Mouse (Mus musculus): ENCODE results near the gene Agk. TPM values are rescaled to one million over a fixed set of nuclear protein-coding genes. Genes with fewer than 3 reads are reported as not detected.

Gene Agk
- polyA plus RNA-seq, 1 experiment from 2014 or later = 72.2 TPM

DNA sequence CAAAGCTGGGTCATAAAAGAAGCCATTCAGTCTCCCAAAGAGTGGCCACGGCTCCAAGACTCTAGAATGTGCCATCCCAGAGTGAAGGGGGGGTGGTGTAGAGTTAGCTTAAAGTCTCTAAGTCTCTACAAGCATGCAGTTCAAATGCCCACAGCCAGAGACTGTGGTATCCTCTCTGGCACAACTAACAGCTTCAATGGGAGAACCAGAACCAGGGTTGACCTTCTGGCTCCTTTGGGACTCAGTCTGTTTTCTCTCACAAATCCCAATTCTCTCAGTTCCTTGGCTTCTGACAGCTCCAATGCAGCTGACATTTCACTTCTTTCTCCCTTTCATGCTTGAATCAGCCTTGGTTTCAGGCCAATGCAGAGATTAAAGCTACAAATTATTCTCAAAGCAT, 98.0 kb downstream of the Agk start:
- no peaks in the 10 kb centered on the region for H3K27me3 ChIP-seq (ENCODE audit: control insufficient read depth, insufficient read depth, low read length)
- H3K4me2 ChIP-seq (ENCODE audit: low read depth, low read length) = no peak overlapping the region
- H3K27ac ChIP-seq (ENCODE audit: low read depth, low read length) = no peak overlapping the region
- H3K36me3 ChIP-seq (ENCODE audit: control insufficient read depth, insufficient read depth, low read length) = no peaks in the 10 kb centered on the region
- no peak for ATAC-seq (ENCODE audit: low read depth)
- 59% methylated on average over 1 of the region's 1 CpGs for WGBS
- no peaks in the 10 kb centered on the region for H3K4me1 ChIP-seq (ENCODE audit: control insufficient read depth, insufficient read depth, low read length)
- no peak overlapping the region for H3K4me3 ChIP-seq (ENCODE audit: low read depth, low read length)
- H3K9ac ChIP-seq (replicated peaks; ENCODE audit: low read depth, low read length) = no peak overlapping the region
- no peaks in the 10 kb centered on the region for H3K9me3 ChIP-seq (ENCODE audit: control insufficient read depth, low read length)

DNA sequence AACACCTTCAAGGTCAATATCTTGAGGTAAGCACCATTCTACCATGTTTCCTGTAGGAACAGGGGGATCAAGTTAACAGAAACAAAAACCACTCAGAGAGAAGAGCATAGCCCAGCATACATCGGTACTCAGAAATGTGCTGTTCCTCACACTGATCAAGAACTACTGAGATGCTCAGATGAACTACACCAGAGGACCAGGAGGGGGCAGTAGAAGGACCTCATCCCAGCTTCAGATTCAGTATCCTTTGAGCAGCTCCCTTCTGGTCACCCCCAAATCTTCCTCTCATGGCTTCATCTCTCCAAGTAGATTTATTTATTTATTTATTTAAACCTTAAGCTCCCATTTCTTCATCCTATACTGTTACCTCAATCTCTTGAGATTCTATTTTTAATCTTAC, 98.8 kb downstream of the Agk start:
- H3K9me3 ChIP-seq (ENCODE audit: control insufficient read depth, low read length) = no peaks in the 10 kb centered on the region
- H3K27me3 ChIP-seq (ENCODE audit: control insufficient read depth, insufficient read depth, low read length) = no peaks in the 10 kb centered on the region
- H3K4me2 ChIP-seq (ENCODE audit: low read depth, low read length) = no peak overlapping the region
- H3K27ac ChIP-seq (ENCODE audit: low read depth, low read length) = no peak overlapping the region
- WGBS = 75% methylated on average over 1 of the region's 1 CpGs
- no peak overlapping the region for H3K4me3 ChIP-seq (ENCODE audit: low read depth, low read length)
- H3K36me3 ChIP-seq (ENCODE audit: control insufficient read depth, insufficient read depth, low read length) = no peaks in the 10 kb centered on the region
- ATAC-seq (ENCODE audit: low read depth) = no peak
- no peak overlapping the region for H3K9ac ChIP-seq (replicated peaks; ENCODE audit: low read depth, low read length)
- no peaks in the 10 kb centered on the region for H3K4me1 ChIP-seq (ENCODE audit: control insufficient read depth, insufficient read depth, low read length)

DNA sequence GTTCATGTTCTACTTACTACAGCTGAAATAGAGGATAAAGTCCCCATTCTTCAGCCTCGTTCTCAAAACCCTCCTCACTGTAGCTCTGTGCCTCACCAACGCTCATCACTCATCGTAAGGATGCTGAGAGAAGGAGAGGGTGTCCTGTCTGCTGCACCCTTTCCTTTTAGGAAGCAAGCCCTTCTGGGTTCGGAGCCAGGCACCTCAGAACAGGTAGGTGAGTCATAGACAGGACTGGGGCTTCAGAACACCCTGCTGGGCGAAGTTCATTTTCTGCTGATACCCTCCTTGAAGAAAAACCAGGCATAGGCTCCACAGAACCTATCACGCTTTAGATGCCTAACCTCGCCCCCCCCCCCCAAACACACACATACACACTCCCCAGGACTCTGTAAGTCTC, 102.5 kb downstream of the Agk start:
- H3K4me2 ChIP-seq (ENCODE audit: low read depth, low read length) = no peak overlapping the region
- no peak overlapping the region for H3K9ac ChIP-seq (replicated peaks; ENCODE audit: low read depth, low read length)
- no peak for ATAC-seq (ENCODE audit: low read depth)
- no peaks in the 10 kb centered on the region for H3K9me3 ChIP-seq (ENCODE audit: control insufficient read depth, low read length)
- no peak overlapping the region for H3K27ac ChIP-seq (ENCODE audit: low read depth, low read length)
- H3K27me3 ChIP-seq (ENCODE audit: control insufficient read depth, insufficient read depth, low read length) = no peaks in the 10 kb centered on the region
- WGBS = 88% methylated on average over 7 of the region's 7 CpGs
- no peaks in the 10 kb centered on the region for H3K36me3 ChIP-seq (ENCODE audit: control insufficient read depth, insufficient read depth, low read length)
- H3K4me3 ChIP-seq (ENCODE audit: low read depth, low read length) = no peak overlapping the region
- H3K4me1 ChIP-seq (ENCODE audit: control insufficient read depth, insufficient read depth, low read length) = 0 out of 2 replicates have a peak, but pooled peaks cover 5% of the 10 kb centered on the region

DNA sequence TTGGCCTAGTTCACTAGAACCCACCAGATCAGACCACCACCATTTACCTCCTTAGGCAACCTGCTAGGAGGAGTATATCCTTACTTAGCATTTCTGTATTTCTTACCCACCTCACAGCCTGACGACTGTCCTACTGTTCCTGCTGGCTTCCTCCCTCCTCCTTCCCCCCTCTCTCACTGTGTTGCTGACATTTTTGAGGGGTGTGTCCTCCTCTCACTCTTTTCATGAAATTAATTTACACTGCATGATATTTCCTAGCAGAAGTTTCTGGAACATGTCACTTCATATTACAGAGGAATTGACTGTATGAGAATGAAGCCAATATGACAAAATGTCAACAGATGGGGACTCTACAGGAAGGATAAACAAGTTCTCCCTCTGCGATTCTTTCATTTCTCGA, 103.7 kb downstream of the Agk start:
- ATAC-seq (ENCODE audit: low read depth) = no peak
- 70% methylated on average over 3 of the region's 3 CpGs for WGBS
- Histone ChIP-seq H3K4me2 (ENCODE audit: low read depth, low read length) (no peak overlapping the region), H3K27ac (ENCODE audit: low read depth, low read length) (no peak overlapping the region), H3K9me3 (ENCODE audit: control insufficient read depth, low read length) (no peaks in the 10 kb centered on the region), H3K4me3 (ENCODE audit: low read depth, low read length) (no peak overlapping the region), H3K36me3 (ENCODE audit: control insufficient read depth, insufficient read depth, low read length) (no peaks in the 10 kb centered on the region), H3K9ac (replicated peaks; ENCODE audit: low read depth, low read length) (no peak overlapping the region), H3K4me1 (ENCODE audit: control insufficient read depth, insufficient read depth, low read length) (0 out of 2 replicates have a peak, but pooled peaks cover 5% of the 10 kb centered on the region), H3K27me3 (ENCODE audit: control insufficient read depth, insufficient read depth, low read length) (no peaks in the 10 kb centered on the region)

DNA sequence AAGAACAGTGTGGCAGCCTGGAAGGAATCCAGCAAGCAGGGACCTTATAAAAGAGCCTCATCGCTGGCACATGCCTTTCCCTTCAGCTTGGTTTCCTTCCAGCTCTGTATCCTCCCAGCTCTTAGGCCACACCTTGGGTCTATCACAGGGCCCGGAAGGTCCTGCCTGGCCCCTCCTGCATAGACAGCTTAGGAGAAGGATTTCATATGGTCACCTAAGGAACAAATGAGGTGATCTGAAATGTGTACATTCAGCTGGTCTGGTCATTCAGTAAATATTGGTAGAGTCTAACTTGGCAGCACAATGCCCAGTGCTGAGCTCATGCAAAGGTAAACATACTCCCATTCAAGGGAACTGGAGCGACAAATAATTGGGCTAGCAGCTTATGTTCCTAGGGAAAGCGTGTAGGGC, 104.6 kb downstream of the Agk start:
- Histone ChIP-seq H3K4me2 (ENCODE audit: low read depth, low read length) (no peak overlapping the region), H3K4me1 (ENCODE audit: control insufficient read depth, insufficient read depth, low read length) (peaks cover 10% of the 10 kb centered on the region), H3K4me3 (ENCODE audit: low read depth, low read length) (no peak overlapping the region), H3K9me3 (ENCODE audit: control insufficient read depth, low read length) (no peaks in the 10 kb centered on the region), H3K9ac (replicated peaks; ENCODE audit: low read depth, low read length) (no peak overlapping the region), H3K36me3 (ENCODE audit: control insufficient read depth, insufficient read depth, low read length) (no peaks in the 10 kb centered on the region), H3K27ac (ENCODE audit: low read depth, low read length) (no peak overlapping the region), H3K27me3 (ENCODE audit: control insufficient read depth, insufficient read depth, low read length) (no peaks in the 10 kb centered on the region)
- ATAC-seq (ENCODE audit: low read depth) = no peak
- 76% methylated on average over 4 of the region's 4 CpGs for WGBS

DNA sequence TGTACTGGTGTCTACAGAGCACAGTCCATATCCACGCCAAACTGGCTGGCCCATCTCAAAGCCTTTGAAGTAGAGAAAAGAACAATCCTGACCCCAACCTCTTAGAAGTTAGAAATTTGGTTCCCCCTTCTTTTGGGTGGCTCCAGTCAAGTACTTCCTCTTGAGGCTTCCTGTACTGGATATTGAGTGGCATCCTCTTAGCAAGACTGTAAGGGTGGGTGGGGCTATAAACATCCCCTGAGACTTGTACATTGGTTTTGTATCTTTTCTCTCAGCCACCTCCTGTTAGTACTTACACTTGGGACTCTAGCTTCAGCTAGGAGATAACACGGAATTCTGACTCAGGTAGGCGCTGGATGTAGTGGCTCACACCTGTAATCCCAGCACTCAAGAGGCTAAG, 105.3 kb downstream of the Agk start:
- WGBS = 94% methylated on average over 3 of the region's 3 CpGs
- no peak overlapping the region for H3K4me2 ChIP-seq (ENCODE audit: low read depth, low read length)
- ATAC-seq (ENCODE audit: low read depth) = no peak
- H3K9ac ChIP-seq (replicated peaks; ENCODE audit: low read depth, low read length) = no peak overlapping the region
- H3K9me3 ChIP-seq (ENCODE audit: control insufficient read depth, low read length) = no peaks in the 10 kb centered on the region
- H3K4me1 ChIP-seq (ENCODE audit: control insufficient read depth, insufficient read depth, low read length) = peaks cover 12% of the 10 kb centered on the region
- no peaks in the 10 kb centered on the region for H3K27me3 ChIP-seq (ENCODE audit: control insufficient read depth, insufficient read depth, low read length)
- H3K36me3 ChIP-seq (ENCODE audit: control insufficient read depth, insufficient read depth, low read length) = no peaks in the 10 kb centered on the region
- no peak overlapping the region for H3K4me3 ChIP-seq (ENCODE audit: low read depth, low read length)
- no peak overlapping the region for H3K27ac ChIP-seq (ENCODE audit: low read depth, low read length)

DNA sequence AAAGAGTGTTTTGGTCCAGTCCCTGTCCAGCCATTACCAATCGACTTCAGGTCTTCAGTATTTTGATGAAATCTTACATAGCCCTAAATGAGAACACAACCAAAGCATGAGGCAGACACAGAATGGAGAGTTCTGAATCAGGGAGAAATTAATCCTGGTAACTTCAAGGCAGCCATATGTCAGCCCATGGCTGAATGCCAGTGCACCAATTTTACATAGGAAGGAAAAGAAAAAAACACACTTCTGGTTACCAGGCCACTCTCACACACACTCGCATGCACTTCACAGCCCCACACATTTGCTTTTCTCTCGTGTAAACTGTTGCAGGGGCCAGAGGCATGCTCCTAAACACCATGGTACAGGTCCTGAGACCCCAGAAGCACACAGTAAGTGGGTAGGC, 105.9 kb downstream of the Agk start:
- no peak for ATAC-seq (ENCODE audit: low read depth)
- Histone ChIP-seq H3K9me3 (ENCODE audit: control insufficient read depth, low read length) (no peaks in the 10 kb centered on the region), H3K4me2 (ENCODE audit: low read depth, low read length) (no peak overlapping the region), H3K27ac (ENCODE audit: low read depth, low read length) (no peak overlapping the region), H3K9ac (replicated peaks; ENCODE audit: low read depth, low read length) (no peak overlapping the region), H3K27me3 (ENCODE audit: control insufficient read depth, insufficient read depth, low read length) (no peaks in the 10 kb centered on the region; the same call in 1 of the 2 replicates), H3K36me3 (ENCODE audit: control insufficient read depth, insufficient read depth, low read length) (no peaks in the 10 kb centered on the region), H3K4me3 (ENCODE audit: low read depth, low read length) (no peak overlapping the region), H3K4me1 (ENCODE audit: control insufficient read depth, insufficient read depth, low read length) (peaks cover 12% of the 10 kb centered on the region)
- 70% methylated on average over 3 of the region's 3 CpGs for WGBS

DNA sequence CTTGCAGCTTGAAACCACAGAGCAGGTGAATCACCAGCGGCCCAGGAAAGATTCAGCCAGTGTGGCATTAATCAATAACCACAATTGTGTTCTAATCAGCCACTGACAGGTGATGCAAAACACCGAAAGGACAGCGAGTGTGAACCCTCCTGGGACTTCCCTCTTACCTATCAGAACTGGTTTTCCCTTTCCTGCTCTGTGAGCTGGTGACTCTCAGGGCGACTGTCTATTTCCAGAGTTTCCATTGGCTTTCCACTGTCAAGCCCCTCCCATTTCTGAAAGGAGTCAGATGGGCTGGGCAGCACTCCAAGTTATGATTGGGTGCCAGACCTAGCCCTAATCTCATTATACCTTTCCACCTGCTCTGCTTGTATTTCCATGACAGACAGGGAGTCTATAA, 106.4 kb downstream of the Agk start:
- Histone ChIP-seq H3K27ac (ENCODE audit: low read depth, low read length) (no peak overlapping the region), H3K4me3 (ENCODE audit: low read depth, low read length) (no peak overlapping the region), H3K4me2 (ENCODE audit: low read depth, low read length) (no peak overlapping the region), H3K36me3 (ENCODE audit: control insufficient read depth, insufficient read depth, low read length) (no peaks in the 10 kb centered on the region), H3K9ac (replicated peaks; ENCODE audit: low read depth, low read length) (no peak overlapping the region), H3K4me1 (ENCODE audit: control insufficient read depth, insufficient read depth, low read length) (peaks cover 12% of the 10 kb centered on the region), H3K27me3 (ENCODE audit: control insufficient read depth, insufficient read depth, low read length) (no peaks in the 10 kb centered on the region; the same call in 1 of the 2 replicates), H3K9me3 (ENCODE audit: control insufficient read depth, low read length) (no peaks in the 10 kb centered on the region)
- 60% methylated on average over 4 of the region's 4 CpGs for WGBS
- no peak for ATAC-seq (ENCODE audit: low read depth)

DNA sequence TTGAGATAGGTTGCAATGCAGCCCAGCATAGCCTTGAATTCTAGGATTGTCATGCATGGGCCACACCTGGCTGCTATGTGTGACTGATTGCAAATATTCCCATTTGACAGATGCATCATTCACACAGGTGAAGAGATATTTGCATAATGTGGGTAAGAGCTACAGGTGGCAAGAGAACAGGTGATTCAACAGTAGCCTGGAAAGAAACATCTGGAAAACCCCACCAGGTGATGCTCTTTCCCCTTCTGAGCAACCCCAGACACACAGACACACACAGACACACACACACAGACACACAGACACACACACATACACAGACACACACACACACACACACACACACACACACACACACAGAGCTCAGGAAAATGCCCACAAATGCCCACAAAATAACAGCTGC, 106.8 kb downstream of the Agk start:
- no peak for ATAC-seq (ENCODE audit: low read depth)
- H3K9ac ChIP-seq (replicated peaks; ENCODE audit: low read depth, low read length) = no peak overlapping the region
- H3K36me3 ChIP-seq (ENCODE audit: control insufficient read depth, insufficient read depth, low read length) = no peaks in the 10 kb centered on the region
- no peak overlapping the region for H3K27ac ChIP-seq (ENCODE audit: low read depth, low read length)
- peaks cover 12% of the 10 kb centered on the region for H3K4me1 ChIP-seq (ENCODE audit: control insufficient read depth, insufficient read depth, low read length)
- no peak overlapping the region for H3K4me2 ChIP-seq (ENCODE audit: low read depth, low read length)
- H3K9me3 ChIP-seq (ENCODE audit: control insufficient read depth, low read length) = no peaks in the 10 kb centered on the region
- no peak overlapping the region for H3K4me3 ChIP-seq (ENCODE audit: low read depth, low read length)
- H3K27me3 ChIP-seq (ENCODE audit: control insufficient read depth, insufficient read depth, low read length) = no peaks in the 10 kb centered on the region; the same call in 1 of the 2 replicates
